Mouse (Mus musculus): ENCODE data around the gene Ift88.

GRCm38 (mm10) chr14:57556922-57557321, 133.1 kb downstream of the Ift88 start:
- TF ChIP-seq CTCF (IDR thresholded peaks at IDR 0.05; ENCODE audit: low read depth, low read length) (no peak), POLR2A (IDR thresholded peaks at IDR 0.05; ENCODE audit: insufficient read depth, low read length) (no peak), EP300 (IDR thresholded peaks at IDR 0.05; ENCODE audit: insufficient read depth, low read depth, low read length) (no peak)

All from ES-Bruce4 (cell line).